Mouse (Mus musculus) midbrain, embryonic 13.5 days (tissue): Measurements from ENCODE around the gene Usp37. TPM values are rescaled to one million over a fixed set of nuclear protein-coding genes. Genes with fewer than 3 reads are reported as not detected.

ENCODE experiments used
- ATAC-seq: fragments of 200-750 bp; cut with Nextera tagmentation; 2 replicates; pipeline ENCODE4 v1.8.0; 2017; ENCODE audit warnings: mild to moderate bottlenecking, moderate TSS enrichment, moderate library complexity
- H3K27ac ChIP-seq: fragments of 300-500 bp; sonication (generic); 2 replicates; pipeline ENCODE4 v1.5.1; 2015; ENCODE audit warnings: inconsistent platforms, mild to moderate bottlenecking, moderate library complexity
- H3K27me3 ChIP-seq: fragments of 300-500 bp; sonication (generic); 2 replicates; pipeline ENCODE4 v1.6.1; 2015; ENCODE audit warnings: mild to moderate bottlenecking, inconsistent platforms
- H3K36me3 ChIP-seq: fragments of 300-500 bp; sonication (generic); 2 replicates; pipeline ENCODE4 v1.6.1; 2015; ENCODE audit warnings: mild to moderate bottlenecking, inconsistent platforms
- H3K4me1 ChIP-seq: fragments of 300-500 bp; sonication (generic); replicated peaks from 2 replicates; pipeline ENCODE4 v1.6.1; 2015; ENCODE audit warnings: inconsistent platforms
- H3K4me2 ChIP-seq: fragments of 300-500 bp; sonication (generic); replicated peaks from 2 replicates; pipeline ENCODE4 v1.6.1; 2015; ENCODE audit warnings: moderate library complexity, mild to moderate bottlenecking, inconsistent platforms
- H3K4me3 ChIP-seq: fragments of 300-500 bp; sonication (generic); replicated peaks from 2 replicates; pipeline ENCODE4 v1.5.1; 2015; ENCODE audit warnings: mild to moderate bottlenecking, inconsistent platforms
- H3K9ac ChIP-seq: fragments of 300-500 bp; sonication (generic); replicated peaks from 2 replicates; pipeline ENCODE4 v1.6.1; 2015; ENCODE audit warnings: mild to moderate bottlenecking, inconsistent platforms
- H3K9me3 ChIP-seq: fragments of 300-500 bp; sonication (generic); 2 replicates; pipeline ENCODE4 v1.6.1; 2016; ENCODE audit warnings: mild to moderate bottlenecking, inconsistent platforms
- WGBS: fragments of 180-500 bp; shearing (Covaris S2); methylation state at CpG from one replicate; pipeline ENCODE4 v1.1.7; 2015; 5-methylcytosine and 5-hydroxymethylcytosine counted together
- microRNA counts: library from miRNA; unstranded; fragments of <30 nt; microRNA quantifications from one replicate; lab custom pipeline; 2016
- microRNA-seq: library from miRNA; unstranded; fragments of <30 nt; microRNA quantifications from one replicate; pipeline ENCODE4, GENCODE M21; 2016
- polyA plus RNA-seq: library from polyadenylated mRNA; unstranded; fragments of >200 nt; fragmentation: Nextera tagmentation; extraction: Ambion mirVana; gene quantifications from 2 replicates; pipeline ENCODE4 v1.2.1, GENCODE M21; 2015

Gene Usp37
- polyA plus RNA-seq, 1 experiment from 2014 or later, result 33.4 TPM

DNA sequence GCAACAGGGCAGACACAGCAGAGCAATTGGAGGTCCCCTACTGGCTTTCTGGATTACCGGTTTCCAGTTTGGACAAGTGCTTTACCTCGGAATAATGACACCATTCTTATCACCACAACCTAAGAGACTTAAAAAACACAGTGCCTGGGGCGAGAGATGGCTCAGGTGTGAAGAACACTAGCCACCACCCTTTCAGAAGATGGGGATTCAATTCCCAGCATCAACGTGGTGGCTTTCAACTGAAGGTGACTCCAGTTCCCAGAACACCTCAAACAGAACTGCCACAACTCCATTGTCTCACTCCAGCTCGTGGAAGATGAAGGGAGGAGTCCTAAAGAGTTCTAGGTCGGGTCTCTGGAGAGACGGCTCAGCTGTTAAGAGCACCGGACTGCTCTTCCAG lies 158.6 kb downstream of the Usp37 start:
- H3K4me1 ChIP-seq, result peaks cover 19% of the 10 kb centered on the region
- no peak for ATAC-seq
- no peak overlapping the region for H3K27ac ChIP-seq
- H3K9me3 ChIP-seq, result no peaks in the 10 kb centered on the region
- no peak overlapping the region for H3K4me3 ChIP-seq
- H3K9ac ChIP-seq, result no peak overlapping the region
- WGBS, result 89% methylated on average over 8 of the region's 8 CpGs
- peaks cover 23% of the 10 kb centered on the region for H3K27me3 ChIP-seq
- no peaks in the 10 kb centered on the region for H3K36me3 ChIP-seq
- H3K4me2 ChIP-seq, result no peak overlapping the region

MicroRNAs encoded within 50 kb of the gene (microRNA counts, 519-probe panel; counts per million panel counts)
- 4,133 counts per million, percentile 77 among the panel's probes with 10 or more counts for microRNA mmu-miR-26b (lab: Ali Mortazavi, UCI)

Small RNAs within 50 kb of the gene (microRNA-seq; reads per million reads assigned to microRNA genes)
- gene Gm25035 (not detected), gene Mir26b (17,968 reads per million, percentile 97 among the genes with 10 or more reads in this experiment)

Other genes with a start within 250 kb of the Usp37 start
- gene Tmbim1, start 238.7 kb downstream of the Usp37 start, polyA plus RNA-seq, result 6.3 and 7.1 TPM in 2 replicates
- gene Catip, start 182.2 kb downstream of the Usp37 start, polyA plus RNA-seq, result 0.41 and 0.62 TPM in 2 replicates
- gene Slc11a1, start 169.1 kb downstream of the Usp37 start, polyA plus RNA-seq, result 0.94 and 2.9 TPM in 2 replicates
- 17.2 and 18.6 TPM in 2 replicates for gene Ctdsp1, start 152.8 kb downstream of the Usp37 start, polyA plus RNA-seq
- 0.20 and 0.30 TPM in 2 replicates for gene Vil1, start 134.9 kb downstream of the Usp37 start, polyA plus RNA-seq
- 57.7 and 58.3 TPM in 2 replicates for gene Cnot9, start 38.2 kb downstream of the Usp37 start, polyA plus RNA-seq
- 2.2 and 2.9 TPM in 2 replicates for gene Plcd4, start 1.4 kb downstream of the Usp37 start, polyA plus RNA-seq
- 7.9 and 9.0 TPM in 2 replicates for gene Zfp142, start 44.0 kb upstream of the Usp37 start, polyA plus RNA-seq
- gene Bcs1l, start 44.0 kb upstream of the Usp37 start, polyA plus RNA-seq, result 21.1 and 24.4 TPM in 2 replicates
- gene Rnf25, start 57.1 kb upstream of the Usp37 start, polyA plus RNA-seq, result 42.9 and 49.3 TPM in 2 replicates
- gene Stk36, start 57.2 kb upstream of the Usp37 start, polyA plus RNA-seq, result 25.8 and 26.4 TPM in 2 replicates
- gene Ttll4, start 117.5 kb upstream of the Usp37 start, polyA plus RNA-seq, result 16.0 and 18.2 TPM in 2 replicates
- gene Cyp27a1, start 169.3 kb upstream of the Usp37 start, polyA plus RNA-seq, result 2.9 and 3.3 TPM in 2 replicates
- 0.08 TPM in 1 of 2 replicates, not detected in the other for gene Prkag3, start 204.9 kb upstream of the Usp37 start, polyA plus RNA-seq
- gene Wnt6, start 227.6 kb upstream of the Usp37 start, polyA plus RNA-seq, result 2.4 and 2.5 TPM in 2 replicates
- 0.35 and 0.45 TPM in 2 replicates for gene Wnt10a, start 247.2 kb upstream of the Usp37 start, polyA plus RNA-seq